Mouse (Mus musculus) NIH3T3 (cell line): ENCODE data around the gene Pik3c2a.
A peak's percentile ranks its signal among the peaks of the same experiment; 100 is the strongest.

Experiments
- DNase-seq: peaks from one replicate; pipeline ENCODE4 v3.0.0-alpha.2; 2012; ENCODE audit warnings: low read depth

Pik3c2a gene

DNA sequence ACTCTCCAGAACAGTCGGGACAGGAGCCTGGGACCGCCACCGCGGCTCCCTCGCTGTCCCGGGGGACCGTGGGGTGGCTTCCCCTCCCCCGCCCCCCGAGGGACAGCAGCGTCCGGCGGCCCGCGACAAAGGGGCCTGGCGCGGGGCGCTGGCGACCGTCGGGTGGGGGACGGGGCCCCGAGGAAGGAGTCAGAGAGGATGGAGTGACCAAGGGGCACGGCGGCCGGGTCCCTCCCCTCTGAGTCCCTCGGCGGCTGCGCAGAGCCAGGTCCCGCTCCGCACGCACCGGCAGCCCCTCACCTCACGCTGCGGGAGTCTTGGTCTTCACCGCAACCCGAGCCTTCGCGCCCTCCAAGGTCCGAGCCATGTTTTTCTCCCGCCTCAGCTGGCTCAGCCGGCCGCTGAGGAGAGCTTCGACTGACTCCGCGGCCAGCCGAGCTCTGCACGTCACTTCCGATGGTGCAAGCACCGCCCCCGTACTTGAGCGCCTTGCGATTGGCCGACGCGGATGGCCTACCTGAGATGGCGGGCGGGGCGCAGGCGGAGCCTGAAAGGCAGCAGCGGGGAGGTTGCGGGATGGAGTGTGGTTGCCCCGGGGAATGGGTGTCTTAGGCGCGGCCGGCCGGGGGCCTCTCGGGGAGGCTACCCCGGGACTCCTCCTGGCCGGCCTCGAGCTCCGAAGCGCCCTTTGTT is at the start of gene Pik3c2a:
Gene Pik3c2a (minus strand): TSS at position 446 of the 693 bp plus-strand sequence.
- peak; percentile 96 for DNase-seq

- DNase-seq = peak; percentile 62
These were observed 47.9 kb upstream of the Pik3c2a start for GRCm38 (mm10) chr7:116491113-116491512.

- no peak for DNase-seq
These were observed 41.9 kb upstream of the Pik3c2a start for GRCm38 (mm10) chr7:116485062-116485601.

DNA sequence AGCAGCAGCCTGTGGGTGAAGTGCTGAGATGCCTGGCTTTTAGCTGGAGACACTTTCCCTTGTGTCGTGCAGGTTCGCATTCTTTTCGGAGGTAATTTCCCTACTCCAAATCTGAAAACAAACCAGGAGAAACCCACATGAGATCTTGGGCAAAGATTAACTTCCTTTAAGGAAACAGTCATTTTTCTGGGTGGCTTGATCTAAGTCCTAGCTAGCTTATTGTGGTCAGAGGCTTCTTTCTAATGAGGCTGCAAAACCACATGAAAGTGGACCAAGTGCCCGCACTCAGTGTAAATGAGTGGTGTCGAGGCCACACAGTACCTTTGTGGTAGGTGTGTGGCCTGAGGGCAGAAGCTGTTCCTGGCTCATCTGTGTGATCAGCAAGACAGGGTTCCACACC is 41.0 kb upstream of the Pik3c2a start:
- DNase-seq = no peak

DNA sequence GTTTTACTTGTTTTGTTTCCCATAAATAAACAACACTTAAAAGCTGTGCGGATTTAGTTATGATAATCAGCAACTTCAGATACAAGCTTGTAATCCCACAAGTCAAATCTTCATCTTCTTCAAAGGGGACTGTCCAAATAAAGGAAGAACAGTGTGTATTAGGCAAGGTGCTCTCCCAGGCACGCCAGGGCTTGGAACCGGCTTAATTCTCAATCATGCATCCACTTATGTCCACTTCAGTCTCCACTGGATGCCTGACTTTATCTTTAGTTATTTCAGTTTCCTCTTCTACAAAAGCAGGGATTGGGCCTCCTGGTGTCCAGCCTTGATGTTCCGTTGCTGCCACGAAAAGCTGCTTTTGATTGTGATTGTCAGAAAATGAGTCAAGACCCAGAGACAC is 40.5 kb upstream of the Pik3c2a start:
- DNase-seq = no peak

DNA sequence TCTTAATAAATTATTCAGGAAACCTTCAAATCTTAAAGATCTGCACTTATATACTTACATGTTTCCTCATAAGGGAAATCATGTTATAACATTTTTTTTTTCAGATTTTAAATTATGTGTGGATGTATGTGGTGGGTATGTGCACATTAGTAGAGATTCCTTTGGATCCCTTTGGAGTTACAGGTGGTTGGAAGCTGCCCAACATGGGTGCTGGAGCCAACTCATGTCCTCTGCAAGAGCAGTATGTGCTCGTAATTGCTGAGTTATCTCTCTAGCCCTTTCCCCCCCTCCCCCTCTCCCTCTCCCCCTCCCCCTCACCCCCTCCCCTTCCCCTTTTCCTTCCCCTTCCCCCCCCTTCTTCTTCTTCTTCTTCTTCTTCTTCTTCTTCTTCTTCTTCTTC is 39.9 kb upstream of the Pik3c2a start:
- DNase-seq = no peak

GRCm38 (mm10) chr7:116476264-116476663 is 33.0 kb upstream of the Pik3c2a start:
- DNase-seq = no peak

- DNase-seq = no peak
These were observed 32.6 kb upstream of the Pik3c2a start for GRCm38 (mm10) chr7:116475836-116476235.

DNA sequence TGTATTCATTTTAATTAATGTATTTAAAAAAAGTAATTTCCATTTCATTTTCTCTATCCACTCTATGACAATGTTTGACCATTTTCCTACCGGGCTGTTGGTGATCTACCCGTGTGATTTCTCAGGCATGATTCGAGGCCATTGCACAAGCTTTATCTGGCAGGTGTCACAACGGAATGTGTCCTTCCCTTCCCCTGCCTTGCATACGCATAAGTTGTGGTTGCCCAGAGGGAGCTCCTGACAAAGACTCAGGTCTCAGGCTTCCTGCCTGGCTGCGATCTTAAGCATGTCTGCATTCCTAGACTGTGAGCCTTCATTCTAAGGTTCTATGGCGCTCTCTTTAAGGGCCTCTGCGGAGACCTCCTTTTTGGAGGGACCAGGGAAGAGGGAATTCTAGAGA is 18.9 kb upstream of the Pik3c2a start:
- peak; percentile 31 for DNase-seq

GRCm38 (mm10) chr7:116458985-116459441 is 15.8 kb upstream of the Pik3c2a start:
- DNase-seq = peak; percentile 73

GRCm38 (mm10) chr7:116457391-116457790 is 14.1 kb upstream of the Pik3c2a start:
- peak; percentile 75 for DNase-seq

DNA sequence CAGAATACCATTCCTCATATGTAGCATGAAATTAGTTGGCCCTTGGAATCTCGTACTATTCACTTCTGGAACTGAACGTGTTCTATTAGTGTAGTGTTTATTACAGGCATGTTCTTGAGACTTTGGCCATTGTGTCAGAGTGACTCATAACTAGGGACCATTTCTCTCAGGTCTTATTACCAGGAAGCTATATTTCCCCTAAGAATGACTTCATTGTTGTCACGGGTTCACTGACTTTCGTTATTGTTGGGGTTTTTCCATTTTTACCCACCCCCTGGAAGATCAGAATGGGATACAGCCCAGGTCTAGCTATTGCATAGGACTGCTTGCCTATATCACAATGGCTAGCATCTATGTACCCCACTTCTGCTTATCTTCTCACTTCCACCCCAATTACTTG is 13.7 kb upstream of the Pik3c2a start:
- peak; percentile 55 for DNase-seq

DNA sequence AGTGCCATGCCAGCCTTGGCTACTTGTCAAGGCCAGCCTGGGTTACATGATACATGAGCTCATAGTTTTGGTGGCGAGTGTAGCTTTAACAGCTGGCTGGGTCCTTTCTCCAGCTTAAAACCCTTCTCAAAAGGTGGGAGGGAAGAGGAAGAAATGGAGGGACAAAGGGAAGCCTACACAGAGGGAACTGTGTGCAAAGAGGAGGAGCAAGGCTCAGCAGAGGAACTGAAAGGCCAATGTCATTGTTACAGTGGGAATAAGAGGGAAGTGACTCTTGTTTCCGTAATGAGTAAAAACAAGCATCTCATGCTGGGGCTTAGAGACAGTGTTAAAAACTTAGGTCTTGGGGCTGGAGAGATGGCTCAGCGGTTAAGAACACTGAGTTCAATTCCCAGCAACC is 3.4 kb upstream of the Pik3c2a start:
- no peak for DNase-seq

DNA sequence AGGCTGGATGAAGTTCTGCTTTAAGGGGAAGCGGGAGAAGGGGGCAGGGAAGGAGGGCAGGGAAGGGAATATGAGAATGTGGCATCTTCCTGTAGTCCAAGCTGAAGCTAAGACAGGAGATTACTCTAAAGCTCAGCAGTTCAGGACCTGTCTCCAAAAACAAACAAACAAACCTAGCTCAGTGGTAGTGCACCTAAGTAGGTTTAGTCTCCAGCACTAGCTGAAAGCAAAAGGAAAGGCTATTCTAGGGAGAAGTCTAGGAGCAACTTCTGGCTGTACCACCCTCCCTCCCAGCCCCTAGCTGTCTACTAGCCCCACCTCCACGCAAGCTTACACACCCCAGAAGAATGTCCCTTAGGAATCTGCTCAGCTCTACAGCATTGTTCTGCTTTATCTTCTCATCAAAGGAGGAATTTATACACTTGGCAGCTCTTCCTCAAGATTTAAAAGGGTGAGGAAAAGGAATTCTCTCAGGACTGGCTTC is 1.1 kb upstream of the Pik3c2a start:
- peak; percentile 80 for DNase-seq

DNA sequence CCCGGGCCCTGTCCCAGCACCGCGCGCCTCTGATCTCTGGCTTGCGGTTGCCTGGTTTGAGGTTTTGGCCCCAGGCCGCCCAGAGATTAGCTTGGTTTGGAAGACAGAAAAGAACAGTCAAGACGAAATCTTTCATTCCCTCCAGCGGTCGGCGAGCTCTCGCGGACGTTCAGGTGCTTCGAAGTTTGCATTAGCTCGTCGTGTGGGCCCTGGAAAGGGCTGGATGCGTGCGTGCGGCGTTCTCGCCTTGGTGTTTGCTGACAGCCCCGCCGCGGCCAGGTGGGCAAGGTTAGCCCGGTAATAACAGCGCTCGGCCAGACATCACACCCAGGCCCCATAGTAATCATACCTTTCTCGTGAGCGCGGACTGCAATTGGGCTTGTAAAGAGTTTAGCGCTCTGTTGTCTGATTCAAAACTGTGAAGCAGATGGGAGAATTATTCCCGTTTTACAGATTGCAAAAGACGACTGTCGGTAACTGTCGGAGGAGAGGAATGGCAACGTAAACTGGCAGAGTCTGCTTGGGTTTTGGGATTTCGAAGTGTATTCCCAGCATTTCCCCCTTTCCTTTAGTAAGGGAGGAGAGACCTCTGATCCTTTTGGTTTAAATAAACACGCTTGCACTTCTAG is 562 bp upstream of the Pik3c2a start:
- peak; percentile 74 for DNase-seq

GRCm38 (mm10) chr7:116442226-116442625 is 1.0 kb downstream of the Pik3c2a start:
- DNase-seq = no peak

DNA sequence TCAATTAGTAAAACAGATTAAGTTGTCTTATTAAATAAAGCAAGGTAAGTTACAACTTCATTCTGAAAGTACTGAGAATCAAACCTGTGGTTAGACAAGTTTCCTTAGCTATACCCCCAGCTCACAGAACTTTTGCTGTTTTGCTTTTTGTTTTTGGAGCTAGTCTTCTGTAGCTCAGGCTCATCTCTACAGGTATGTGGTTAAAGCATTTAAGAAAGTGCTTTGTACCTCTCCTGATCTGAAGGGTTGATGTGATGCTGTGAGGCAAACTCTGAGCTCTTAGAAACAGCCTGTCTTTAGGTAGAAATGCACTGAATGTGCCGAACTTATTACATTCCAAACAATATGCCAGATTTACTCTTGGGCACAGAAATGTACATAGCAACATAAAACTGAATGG is 1.9 kb downstream of the Pik3c2a start:
- no peak for DNase-seq

DNA sequence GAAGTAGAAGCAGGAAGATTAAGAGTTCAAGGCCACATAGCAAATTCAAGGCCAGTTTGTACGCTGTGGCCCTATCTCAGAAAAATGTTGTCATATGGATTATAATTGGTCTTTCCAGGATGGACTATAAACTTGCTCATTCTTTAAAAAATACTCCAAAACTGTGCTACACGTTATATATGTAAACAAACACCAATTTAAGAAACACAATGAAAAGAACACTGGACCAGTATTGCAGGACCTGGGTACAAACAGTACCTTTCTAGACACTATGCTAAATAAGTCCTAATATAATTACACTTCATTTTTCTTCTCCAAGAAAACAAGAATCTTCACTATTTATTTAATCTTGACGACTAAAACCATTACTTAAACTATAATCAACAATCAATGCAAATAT is 11.6 kb downstream of the Pik3c2a start:
- no peak for DNase-seq

DNA sequence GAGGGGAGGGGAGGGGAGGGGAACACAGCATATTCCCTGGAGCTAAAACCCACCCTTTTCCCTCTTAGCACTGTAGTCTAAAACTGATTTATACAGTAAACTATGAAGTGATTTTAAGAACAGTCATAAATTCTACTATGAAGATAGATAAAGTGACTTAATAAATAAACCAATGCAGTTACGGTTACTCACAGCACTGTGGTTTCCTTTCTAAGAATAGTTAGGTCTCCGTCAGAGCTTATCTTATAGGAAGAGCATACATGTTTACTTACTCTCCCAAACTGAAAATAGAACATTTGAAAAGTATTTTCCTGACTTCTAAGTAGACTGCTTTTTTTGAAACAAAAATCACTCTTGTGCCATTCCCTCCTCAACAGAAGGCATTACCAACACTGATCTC is 12.3 kb downstream of the Pik3c2a start:
- DNase-seq = peak; percentile 51

- no peak for DNase-seq
These were observed 16.0 kb downstream of the Pik3c2a start for GRCm38 (mm10) chr7:116427206-116427605.

GRCm38 (mm10) chr7:116425771-116426170 is 17.5 kb downstream of the Pik3c2a start:
- no peak for DNase-seq

GRCm38 (mm10) chr7:116421081-116421480 is 22.2 kb downstream of the Pik3c2a start:
- no peak for DNase-seq

- DNase-seq = no peak
These were observed 33.8 kb downstream of the Pik3c2a start for GRCm38 (mm10) chr7:116409438-116409837.
